Mouse (Mus musculus) megakaryocyte, embryonic 14.5 days (primary cell): ENCODE data around the gene Gm20388.

Experiments
- FLI1 ChIP-seq: IDR thresholded peaks from 2 replicates; pipeline ENCODE4 v1.6.1; 2012; ENCODE audit warnings: low read length, inconsistent platforms, mixed read lengths
- GATA1 ChIP-seq: IDR thresholded peaks from 3 replicates; pipeline ENCODE4 v1.6.1; 2012; ENCODE audit warnings: mixed read lengths, low read length, inconsistent platforms, borderline replicate concordance

GRCm38 (mm10) chr8:120614491-120614890, 703.9 kb downstream of the Gm20388 start:
- TF ChIP-seq GATA1 (no peak), FLI1 (no peak)
